Mouse (Mus musculus) liver, embryonic 11.5 days (tissue): ENCODE data around the gene Slc25a45. TPM values are rescaled to one million over a fixed set of nuclear protein-coding genes. Genes with fewer than 3 reads are reported as not detected.
"Not testable (repeated sequence)": the region's sequence is repeated elsewhere in the genome, so short reads cannot be mapped to it uniquely, and the experiment has no call there.

Experiments
- ATAC-seq: fragments of 200-750 bp; cut with Nextera tagmentation; replicated peaks from 2 replicates; pipeline ENCODE4 v1.8.0; 2017; ENCODE audit warnings: moderate number of reproducible peaks, mild to moderate bottlenecking, moderate TSS enrichment, moderate library complexity; ENCODE audit not compliant: low FRiP score
- DNase-seq: peaks from one replicate; pipeline ENCODE4 v3.0.0-alpha.2; 2017; ENCODE audit warnings: low spot score
- H3K27ac ChIP-seq: fragments of 300-500 bp; sonication (generic); 2 replicates; pipeline ENCODE4 v1.5.1; 2014; ENCODE audit warnings: mild to moderate bottlenecking, low read depth, low read length, control low read depth
- H3K27me3 ChIP-seq: fragments of 300-500 bp; sonication (generic); replicated peaks from 2 replicates; pipeline ENCODE4 v1.6.1; 2014; ENCODE audit warnings: low read length, mixed read lengths; ENCODE audit not compliant: control insufficient read depth, insufficient read depth
- H3K36me3 ChIP-seq: fragments of 300-500 bp; sonication (generic); 2 replicates; pipeline ENCODE4 v1.6.1; 2014; ENCODE audit warnings: mild to moderate bottlenecking, low read length, moderate library complexity, mixed read lengths; ENCODE audit not compliant: control insufficient read depth, insufficient read depth
- H3K4me1 ChIP-seq: fragments of 300-500 bp; sonication (generic); replicated peaks from 2 replicates; pipeline ENCODE4 v1.6.1; 2014; ENCODE audit warnings: low read length, mixed read lengths; ENCODE audit not compliant: control insufficient read depth, insufficient read depth
- H3K4me2 ChIP-seq: fragments of 300-500 bp; sonication (generic); 2 replicates; pipeline ENCODE4 v1.6.1; 2014; ENCODE audit warnings: mild to moderate bottlenecking, control low read depth, moderate library complexity
- H3K4me3 ChIP-seq: fragments of 300-500 bp; sonication (generic); 2 replicates; pipeline ENCODE4 v1.5.1; 2014; ENCODE audit warnings: low read depth, low read length, control low read depth
- H3K9ac ChIP-seq: fragments of 300-500 bp; sonication (generic); 2 replicates; pipeline ENCODE4 v1.6.1; 2014; ENCODE audit warnings: low read depth, low read length, control low read depth
- H3K9me3 ChIP-seq: fragments of 300-500 bp; sonication (generic); 2 replicates; pipeline ENCODE4 v1.6.1; 2016; ENCODE audit warnings: low read length, inconsistent platforms, mixed read lengths; ENCODE audit not compliant: control insufficient read depth
- WGBS: fragments of 180-500 bp; shearing (Covaris S2); extraction: QIAGEN DNeasy Blood & Tissue Kit; methylation state at CpG from one replicate; pipeline ENCODE4 v1.1.7; 2014; 5-methylcytosine and 5-hydroxymethylcytosine counted together
- polyA plus RNA-seq: library from polyadenylated mRNA; unstranded; fragments of >200 nt; fragmentation: Nextera tagmentation; extraction: Ambion mirVana; gene quantifications from 2 replicates; pipeline ENCODE4 v1.2.1, GENCODE M21; 2014

Gene Slc25a45
- polyA plus RNA-seq, 1 experiment from 2014 or later = 8.2 TPM

- WGBS = 59% methylated on average over 7 of the region's 7 CpGs
- no peaks in the 10 kb centered on the region for H3K27me3 ChIP-seq
- no peaks in the 10 kb centered on the region for H3K9me3 ChIP-seq
- no peaks in the 10 kb centered on the region for H3K36me3 ChIP-seq
- ATAC-seq = no peak
- H3K27ac ChIP-seq = 0 out of 2 replicates have a peak overlapping the region, but pooled peaks have one; percentile 2
- no peak for DNase-seq
- peak overlapping the region; percentile 23 for H3K4me3 ChIP-seq
- peaks cover 28% of the 10 kb centered on the region for H3K4me1 ChIP-seq
- H3K9ac ChIP-seq = peak overlapping the region; percentile 51; the same call in 1 of the 2 replicates
- H3K4me2 ChIP-seq = peak overlapping the region; percentile 39
Measured at GRCm38 (mm10) chr19:5878362-5878722, 734 bp downstream of the Slc25a45 start.

GRCm38 (mm10) chr19:5878916-5879315 lies 1.3 kb downstream of the Slc25a45 start:
- ATAC-seq = no peak
- H3K27ac ChIP-seq = no peak overlapping the region
- H3K4me2 ChIP-seq = peak overlapping the region; percentile 39
- H3K36me3 ChIP-seq = no peaks in the 10 kb centered on the region
- no peak for DNase-seq
- H3K4me3 ChIP-seq = peak overlapping the region; percentile 23
- 67% methylated on average over 3 of the region's 3 CpGs for WGBS
- H3K9ac ChIP-seq = 0 out of 2 replicates have a peak overlapping the region, but pooled peaks have one; percentile 7
- no peaks in the 10 kb centered on the region for H3K27me3 ChIP-seq
- no peaks in the 10 kb centered on the region for H3K9me3 ChIP-seq
- H3K4me1 ChIP-seq = peaks cover 25% of the 10 kb centered on the region

GRCm38 (mm10) chr19:5879735-5880134 lies 2.1 kb downstream of the Slc25a45 start:
- Histone ChIP-seq H3K36me3 (no peaks in the 10 kb centered on the region), H3K4me1 (peaks cover 27% of the 10 kb centered on the region), H3K4me2 (no peak overlapping the region), H3K27ac (no peak overlapping the region), H3K4me3 (no peak overlapping the region), H3K9ac (no peak overlapping the region), H3K9me3 (no peaks in the 10 kb centered on the region), H3K27me3 (no peaks in the 10 kb centered on the region)
- ATAC-seq (no peak), DNase-seq (no peak)
- WGBS = 88% methylated on average over 7 of the region's 7 CpGs

- Histone ChIP-seq H3K4me1 (peaks cover 26% of the 10 kb centered on the region), H3K4me2 (no peak overlapping the region), H3K9ac (no peak overlapping the region), H3K9me3 (no peaks in the 10 kb centered on the region), H3K27ac (no peak overlapping the region), H3K4me3 (no peak overlapping the region), H3K36me3 (no peaks in the 10 kb centered on the region), H3K27me3 (no peaks in the 10 kb centered on the region)
- DNase-seq = no peak
- 88% methylated on average over 6 of the region's 6 CpGs for WGBS
- ATAC-seq = no peak
Measured at GRCm38 (mm10) chr19:5881155-5881554, 3.5 kb downstream of the Slc25a45 start.

GRCm38 (mm10) chr19:5882079-5882478 lies 4.5 kb downstream of the Slc25a45 start:
- H3K9ac ChIP-seq, H3K27me3 ChIP-seq, DNase-seq, ATAC-seq, H3K4me2 ChIP-seq, H3K4me3 ChIP-seq, H3K27ac ChIP-seq, H3K36me3 ChIP-seq, H3K9me3 ChIP-seq: not testable (repeated sequence)
- WGBS = 56% methylated on average over 5 of the region's 5 CpGs
- peaks cover 26% of the 10 kb centered on the region for H3K4me1 ChIP-seq

GRCm38 (mm10) chr19:5883935-5884334 lies 6.3 kb downstream of the Slc25a45 start:
- no peaks in the 10 kb centered on the region for H3K9me3 ChIP-seq
- H3K4me2 ChIP-seq = peak overlapping the region; percentile 33
- peak overlapping the region; percentile 30 for H3K9ac ChIP-seq
- H3K36me3 ChIP-seq = no peaks in the 10 kb centered on the region
- no peak overlapping the region for H3K4me3 ChIP-seq
- no peaks in the 10 kb centered on the region for H3K27me3 ChIP-seq
- H3K4me1 ChIP-seq = peaks cover 26% of the 10 kb centered on the region
- no peak for DNase-seq
- WGBS = 16% methylated on average over 1 of the region's 1 CpGs
- peak; percentile 97 for ATAC-seq
- H3K27ac ChIP-seq = peak overlapping the region; percentile 79

GRCm38 (mm10) chr19:5885838-5886237 lies 8.2 kb downstream of the Slc25a45 start:
- Histone ChIP-seq H3K9me3 (no peaks in the 10 kb centered on the region), H3K36me3 (no peaks in the 10 kb centered on the region), H3K27ac (no peak overlapping the region), H3K9ac (no peak overlapping the region), H3K4me2 (no peak overlapping the region), H3K4me3 (no peak overlapping the region), H3K4me1 (peaks cover 22% of the 10 kb centered on the region), H3K27me3 (no peaks in the 10 kb centered on the region)
- DNase-seq (no peak), ATAC-seq (no peak)
- WGBS = 65% methylated on average over 4 of the region's 4 CpGs

GRCm38 (mm10) chr19:5887234-5887815 lies 9.7 kb downstream of the Slc25a45 start:
- H3K9me3 ChIP-seq = no peaks in the 10 kb centered on the region
- H3K4me3 ChIP-seq = no peak overlapping the region
- no peaks in the 10 kb centered on the region for H3K36me3 ChIP-seq
- H3K27me3 ChIP-seq = no peaks in the 10 kb centered on the region
- WGBS = 59% methylated on average over 3 of the region's 3 CpGs
- DNase-seq (no peak), ATAC-seq (no peak)
- H3K4me2 ChIP-seq = no peak overlapping the region
- H3K4me1 ChIP-seq = peaks cover 22% of the 10 kb centered on the region
- H3K27ac ChIP-seq = no peak overlapping the region
- no peak overlapping the region for H3K9ac ChIP-seq

GRCm38 (mm10) chr19:5889211-5889610 lies 11.6 kb downstream of the Slc25a45 start:
- Histone ChIP-seq H3K36me3 (0 out of 2 replicates have a peak, but pooled peaks cover 3% of the 10 kb centered on the region), H3K27ac (no peak overlapping the region; the same call in 1 of the 2 replicates), H3K4me2 (no peak overlapping the region), H3K4me1 (peaks cover 19% of the 10 kb centered on the region), H3K9ac (no peak overlapping the region), H3K4me3 (no peak overlapping the region), H3K9me3 (no peaks in the 10 kb centered on the region), H3K27me3 (no peaks in the 10 kb centered on the region)
- ATAC-seq = no peak
- no peak for DNase-seq
- WGBS = 55% methylated on average over 4 of the region's 4 CpGs
